In the genomic region with DNA sequence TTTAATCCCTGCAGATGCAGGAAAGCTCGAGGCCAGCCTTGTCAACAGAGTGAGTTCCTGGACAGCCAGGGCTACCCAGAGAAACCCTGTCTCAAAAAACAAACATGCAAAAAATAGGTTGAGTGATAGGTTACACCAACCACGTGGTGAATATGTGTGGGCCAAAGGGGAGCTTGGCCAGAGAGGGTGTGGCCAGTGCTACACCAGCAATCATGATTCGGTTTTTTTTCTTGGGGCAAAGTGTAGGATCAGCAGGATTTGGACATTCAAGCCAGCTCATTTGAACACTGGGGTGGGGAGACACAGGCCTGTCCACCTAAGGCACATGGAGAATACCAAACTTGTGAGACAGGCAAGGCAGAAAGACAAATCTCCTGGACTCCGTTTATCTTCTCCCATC, we compare ENCODE assay signal across 9 mouse cellular contexts. TPM values are rescaled to one million over a fixed set of nuclear protein-coding genes. Genes with fewer than 3 reads are reported as not detected.
DNase-seq lines count a peak whose midpoint lies in the region; ATAC-seq and TF ChIP-seq lines count a peak whose summit lies in the region.
"Had no signal": no experiment of that assay in that cellular context is flagged by ENCODE, and none has a peak within 500 bp of the region (broad histone marks: within the 10 kb centered on the region; RNA-seq: fewer than 3 reads in every experiment).

No protein-coding gene starts in this region.

- intact Hi-C loops in gastrocnemius, adult 2 months (cut with DNase I), result no loop called here

- H3K4me2 ChIP-seq in liver, embryonic 12.5 days, result no peak overlapping the region
- no peak overlapping the region for H3K4me2 ChIP-seq in heart, embryonic 15.5 days
- H3K4me2 ChIP-seq in stomach, embryonic 15.5 days, result no peak overlapping the region
- no peak overlapping the region for H3K4me2 ChIP-seq in midbrain, postnatal 0 days (ENCODE audit: low read depth, low read length, poor library complexity, severe bottlenecking)

- no peak overlapping the region; the same call in 1 of the 2 replicates for H3K4me3 ChIP-seq in gastrocnemius, adult 2 months
- H3K4me3 ChIP-seq in liver, embryonic 12.5 days, result no peak overlapping the region
- H3K4me3 ChIP-seq in heart, embryonic 15.5 days, result no peak overlapping the region
- H3K4me3 ChIP-seq in stomach, embryonic 15.5 days (replicated peaks), result no peak overlapping the region
- H3K4me3 ChIP-seq in midbrain, postnatal 0 days (ENCODE audit: low read depth, low read length), result no peak overlapping the region

- ATAC-seq in liver, embryonic 12.5 days, result peak; percentile 35
- no peak for ATAC-seq in heart, embryonic 15.5 days (replicated peaks; ENCODE audit: insufficient number of reproducible peaks, insufficient read depth, low FRiP score, low read depth)
- ATAC-seq in stomach, embryonic 15.5 days (ENCODE audit: insufficient read depth, low FRiP score, low read depth), result peak; percentile 61
- no peak for ATAC-seq in midbrain, postnatal 0 days (ENCODE audit: low FRiP score)
- ATAC-seq in inflammation-experienced regulatory T-cells, adult 6 months, result no peak

- no peaks in the 10 kb centered on the region for H3K36me3 ChIP-seq in liver, embryonic 12.5 days
- no peaks in the 10 kb centered on the region for H3K36me3 ChIP-seq in heart, embryonic 15.5 days
- no peaks in the 10 kb centered on the region for H3K36me3 ChIP-seq in stomach, embryonic 15.5 days
- no peaks in the 10 kb centered on the region for H3K36me3 ChIP-seq in midbrain, postnatal 0 days (ENCODE audit: insufficient read depth, low read length)

- no peak overlapping the region for H3K9ac ChIP-seq in liver, embryonic 12.5 days
- H3K9ac ChIP-seq in heart, embryonic 15.5 days, result peak overlapping the region; percentile 27; the same call in 1 of the 2 replicates
- no peak overlapping the region for H3K9ac ChIP-seq in stomach, embryonic 15.5 days
- no peak overlapping the region for H3K9ac ChIP-seq in midbrain, postnatal 0 days (replicated peaks; ENCODE audit: low read length, poor library complexity, severe bottlenecking)

- TF ChIP-seq CTCF in gastrocnemius, adult 2 months (IDR thresholded peaks at IDR 0.05), result no peak
- no peak for TF ChIP-seq CTCF in midbrain, postnatal 0 days (IDR thresholded peaks at IDR 0.05)

- peak; percentile 84 for DNase-seq in gastrocnemius, adult 2 months
- no peak for DNase-seq in gastrocnemius, postnatal 4 days (ENCODE audit: low spot score in 2 of 2)
- no peak for DNase-seq in liver
- DNase-seq in midbrain, postnatal 0 days (ENCODE audit: low spot score), result no peak
- DNase-seq: B cell, adult 2 months had no signal

- H3K27me3 ChIP-seq in liver, embryonic 12.5 days (replicated peaks), result no peaks in the 10 kb centered on the region
- H3K27me3 ChIP-seq in heart, embryonic 15.5 days, result no peaks in the 10 kb centered on the region
- no peaks in the 10 kb centered on the region for H3K27me3 ChIP-seq in stomach, embryonic 15.5 days (replicated peaks)
- H3K27me3 ChIP-seq in midbrain, postnatal 0 days (ENCODE audit: insufficient read depth, low read length), result no peaks in the 10 kb centered on the region

- H3K4me1 ChIP-seq in liver, embryonic 12.5 days, result peaks cover 27% of the 10 kb centered on the region
- peaks cover 32% of the 10 kb centered on the region for H3K4me1 ChIP-seq in heart, embryonic 15.5 days (replicated peaks)
- peaks cover 3% of the 10 kb centered on the region; the same call in 1 of the 2 replicates for H3K4me1 ChIP-seq in stomach, embryonic 15.5 days
- H3K4me1 ChIP-seq in midbrain, postnatal 0 days (ENCODE audit: insufficient read depth, low read length), result no peaks in the 10 kb centered on the region

- H3K27ac ChIP-seq in gastrocnemius, adult 2 months, result peak overlapping the region; percentile 90
- H3K27ac ChIP-seq in liver, embryonic 12.5 days, result no peak overlapping the region
- peak overlapping the region; percentile 98 for H3K27ac ChIP-seq in heart, embryonic 15.5 days
- no peak overlapping the region; the same call in 1 of the 2 replicates for H3K27ac ChIP-seq in stomach, embryonic 15.5 days
- no peak overlapping the region for H3K27ac ChIP-seq in midbrain, postnatal 0 days (ENCODE audit: low read depth, low read length)

- H3K9me3 ChIP-seq in liver, embryonic 12.5 days (replicated peaks), result no peaks in the 10 kb centered on the region
- no peaks in the 10 kb centered on the region for H3K9me3 ChIP-seq in heart, embryonic 15.5 days (replicated peaks)
- H3K9me3 ChIP-seq in stomach, embryonic 15.5 days, result no peaks in the 10 kb centered on the region
- H3K9me3 ChIP-seq in midbrain, postnatal 0 days (ENCODE audit: low read length), result no peaks in the 10 kb centered on the region

- WGBS in liver, embryonic 12.5 days (ENCODE audit: insufficient replicate concordance), result 52% methylated on average over 4 of the region's 4 CpGs
- 51% methylated on average over 4 of the region's 4 CpGs for WGBS in heart, embryonic 15.5 days
- WGBS in stomach, embryonic 15.5 days, result 55% methylated on average over 4 of the region's 4 CpGs
- 67% methylated on average over 4 of the region's 4 CpGs for WGBS in midbrain, postnatal 0 days

RNA-seq across cellular contexts. Expression of a gene that starts 14.1 kb away (rescaled TPM):
- total RNA-seq in gastrocnemius, adult 2 months (2021), result 100 to 1,000 TPM; 236 to 647 TPM
- 100 to 1,000 TPM; 433 to 473 TPM for total RNA-seq in gastrocnemius, postnatal 4 days (2021)
- polyA plus RNA-seq in liver, embryonic 12.5 days (2016; fragmentation: Nextera tagmentation; extraction: Ambion mirVana), result 158 and 160 TPM in 2 replicates
- polyA plus RNA-seq in heart, embryonic 15.5 days (2015; fragmentation: Nextera tagmentation; extraction: Ambion mirVana), result 2,234 and 2,284 TPM in 2 replicates
- 595 and 631 TPM in 2 replicates for polyA plus RNA-seq in stomach, embryonic 15.5 days (2015; fragmentation: Nextera tagmentation; extraction: Ambion mirVana)
- total RNA-seq in midbrain, postnatal 0 days (2014; rRNA removed), result 122 and 136 TPM in 2 replicates
- 115 and 124 TPM in 2 replicates for polyA plus RNA-seq in midbrain, postnatal 0 days (2015; fragmentation: Nextera tagmentation; extraction: Ambion mirVana)
- polyA plus RNA-seq in inflammation-experienced regulatory T-cells, adult 6 months (2017; shearing (Covaris generic)), result 10 to 100 TPM; 13.5 to 28.7 (median 20.3) TPM

RNA-seq across cellular contexts. Expression of a gene that starts 57.4 kb away (rescaled TPM):
- 1 to 10 TPM; 1.8 to 2.1 TPM for total RNA-seq in gastrocnemius, adult 2 months (2021)
- 1 to 10 TPM; 5.4 to 5.6 TPM for total RNA-seq in gastrocnemius, postnatal 4 days (2021)
- polyA plus RNA-seq in liver, embryonic 12.5 days (2016; fragmentation: Nextera tagmentation; extraction: Ambion mirVana), result 16.9 and 17.9 TPM in 2 replicates
- 12.4 and 14.0 TPM in 2 replicates for polyA plus RNA-seq in heart, embryonic 15.5 days (2015; fragmentation: Nextera tagmentation; extraction: Ambion mirVana)
- polyA plus RNA-seq in stomach, embryonic 15.5 days (2015; fragmentation: Nextera tagmentation; extraction: Ambion mirVana), result 22.1 and 23.8 TPM in 2 replicates
- 40.3 and 43.7 TPM in 2 replicates for total RNA-seq in midbrain, postnatal 0 days (2014; rRNA removed)
- 26.3 and 29.2 TPM in 2 replicates for polyA plus RNA-seq in midbrain, postnatal 0 days (2015; fragmentation: Nextera tagmentation; extraction: Ambion mirVana)
- 10 to 100 TPM; 17.4 to 22.3 (median 18.0) TPM for polyA plus RNA-seq in inflammation-experienced regulatory T-cells, adult 6 months (2017; shearing (Covaris generic))

Comparison
In these comparisons a context has a peak if more than half of its experiments do, and no peak if none do; other contexts are left out.
1. H3K27ac ChIP-seq: peak in gastrocnemius, adult 2 months (single experiment) and heart, embryonic 15.5 days (single experiment); none in liver, embryonic 12.5 days (single experiment), stomach, embryonic 15.5 days (single experiment) and midbrain, postnatal 0 days (single experiment).
2. ATAC-seq: peak in liver, embryonic 12.5 days (single experiment) and stomach, embryonic 15.5 days (single experiment); none in heart, embryonic 15.5 days (single experiment), midbrain, postnatal 0 days (single experiment) and inflammation-experienced regulatory T-cells, adult 6 months (single experiment).